Mouse (Mus musculus) urinary bladder, postnatal 36 days (tissue): ENCODE measurements around the gene Kansl1.
A peak's percentile ranks its signal among the peaks of the same experiment; 100 is the strongest.

Source experiments
- DNase-seq, 2 experiments: peaks; one replicate each; pipeline ENCODE4 v3.0.0; 2022; ENCODE audit warnings: low spot score in 2 of 2, mixed read lengths in 1 of 2

The Kansl1 gene

DNA sequence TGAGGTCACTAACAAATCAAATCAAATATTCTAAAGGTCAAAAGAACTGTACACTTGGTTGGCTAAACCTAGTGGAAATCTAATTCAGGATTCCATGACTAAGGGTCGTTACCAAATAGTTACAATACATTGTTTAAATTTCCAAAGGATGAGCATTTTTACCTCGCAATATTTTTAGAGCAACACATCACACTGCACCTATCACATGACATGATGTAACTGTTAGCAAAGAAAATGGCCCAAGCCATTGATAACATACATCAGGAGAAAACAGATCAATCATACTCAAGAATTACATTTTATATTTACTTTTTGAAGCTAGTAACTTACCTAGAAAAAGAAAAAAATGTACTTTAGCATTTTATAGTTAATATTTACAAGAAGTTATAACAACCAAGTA, 29.0 kb downstream of the Kansl1 start:
- no peak for DNase-seq

DNA sequence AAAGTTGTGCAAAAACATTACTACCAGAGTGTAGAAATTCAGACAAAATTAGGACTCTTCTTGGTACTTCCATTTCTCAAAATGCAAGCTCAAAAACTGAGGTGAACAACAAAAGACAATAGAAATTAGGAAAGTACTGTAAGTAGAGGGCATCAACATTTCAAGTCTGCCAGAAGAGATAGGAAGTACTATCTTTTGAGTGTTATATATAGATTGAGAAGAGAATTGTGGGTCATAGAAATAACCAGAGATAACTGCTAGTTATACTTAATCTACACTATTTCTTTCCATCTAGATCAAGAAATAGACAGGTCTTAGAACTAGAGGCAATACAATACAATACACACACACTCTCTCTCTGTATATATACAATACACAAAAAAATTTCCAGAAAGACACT, 30.2 kb downstream of the Kansl1 start:
- DNase-seq: no peak

DNA sequence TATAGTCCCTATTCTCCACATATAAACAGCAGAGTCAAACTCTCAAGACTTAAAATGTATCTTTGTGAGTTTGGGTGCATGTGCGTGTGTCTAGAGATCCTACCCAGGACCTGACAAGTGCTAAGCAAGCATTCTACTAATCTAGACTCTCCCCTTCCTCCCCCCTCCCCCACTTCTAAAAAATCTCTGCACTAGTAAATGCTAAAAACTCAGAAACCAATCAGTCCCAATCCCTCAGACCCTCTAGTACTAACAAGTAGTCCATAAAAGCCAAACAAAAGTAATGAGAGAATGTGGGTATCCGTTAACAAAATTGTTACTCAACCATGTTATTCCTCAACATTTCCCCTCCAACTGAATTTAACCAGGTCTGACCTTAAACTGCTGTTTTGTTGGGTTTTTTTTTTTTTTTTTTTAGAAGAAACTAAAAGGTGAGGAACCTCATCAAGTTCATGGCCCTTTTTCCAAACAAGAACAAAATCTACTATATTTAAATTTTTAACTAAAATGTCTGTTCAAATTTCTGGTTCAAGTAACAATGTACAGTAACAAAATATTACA, 32.2 kb downstream of the Kansl1 start:
- no peak for DNase-seq

DNA sequence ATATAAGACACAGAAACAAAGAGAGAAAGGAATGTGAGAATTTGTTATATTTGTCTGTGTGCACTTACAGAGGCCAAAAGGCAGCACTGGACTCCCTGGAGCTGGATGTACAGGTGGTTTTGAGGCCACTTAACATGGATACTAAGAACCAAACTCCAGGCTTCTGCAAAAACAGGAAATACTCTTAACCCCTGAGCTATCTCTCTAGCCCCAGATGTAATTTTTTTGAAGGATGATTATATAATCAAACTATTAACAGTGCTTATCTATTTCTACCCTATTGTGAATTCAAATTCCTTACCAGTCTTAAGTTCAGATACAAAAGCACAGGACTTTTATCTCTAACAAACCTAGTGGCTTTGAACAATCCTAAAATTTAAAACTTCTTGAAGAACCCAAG, 32.9 kb downstream of the Kansl1 start:
- no peak for DNase-seq

DNA sequence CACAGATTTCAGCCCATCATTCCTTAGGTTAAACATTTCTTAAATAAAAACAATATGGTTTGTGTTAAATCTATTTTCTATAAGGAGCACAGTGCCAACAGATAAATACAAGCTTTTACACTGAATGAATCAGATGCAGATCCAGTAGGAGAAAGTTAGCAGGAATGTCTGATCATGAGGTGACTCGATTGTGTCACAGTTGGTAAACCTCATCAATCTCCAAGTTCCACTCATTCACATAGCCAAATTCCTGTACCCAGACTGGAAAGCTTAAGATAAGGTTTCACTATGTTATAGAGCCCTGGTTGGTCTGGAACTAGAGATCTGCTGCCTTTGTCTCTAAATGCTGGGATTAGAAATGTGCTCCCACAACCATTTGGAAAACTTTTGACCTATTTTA, 33.5 kb downstream of the Kansl1 start:
- DNase-seq: no peak

DNA sequence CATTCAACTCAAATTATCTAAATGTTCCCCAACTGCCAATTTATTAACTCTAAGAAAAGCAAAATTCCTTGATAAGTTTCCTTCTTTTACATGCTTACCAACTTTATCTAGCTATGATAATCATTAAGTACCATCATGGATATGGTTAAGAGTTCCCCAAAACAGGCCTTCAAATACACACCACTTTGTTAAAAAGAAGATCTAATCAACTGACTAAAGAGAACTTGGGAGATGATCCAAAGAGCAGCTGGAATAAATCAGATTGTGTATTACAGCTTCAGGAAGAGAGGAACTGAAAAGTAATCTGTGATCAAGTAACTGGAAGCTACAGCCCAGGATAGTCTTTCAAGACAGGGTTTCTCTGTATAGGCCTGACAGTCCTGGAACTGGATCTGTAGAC, 36.4 kb downstream of the Kansl1 start:
- DNase-seq: no peak

DNA sequence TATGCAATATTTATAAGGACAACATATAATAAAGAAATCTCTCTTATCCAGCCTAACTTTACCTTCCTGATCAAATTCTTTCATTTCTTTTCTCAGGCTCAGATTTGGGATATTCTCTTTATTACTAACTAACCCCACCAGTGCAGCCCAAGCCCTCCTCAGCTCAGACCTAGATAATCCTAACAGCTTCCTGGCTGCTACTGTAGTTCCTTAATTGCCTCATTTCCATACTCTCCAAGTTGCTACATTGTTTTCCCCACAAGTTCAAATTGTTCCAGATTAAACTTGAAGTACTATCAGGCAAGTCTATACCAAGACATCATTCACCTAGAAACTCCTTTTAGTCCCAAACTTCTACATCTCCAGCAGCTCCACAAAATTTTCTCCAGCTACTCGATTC, 36.9 kb downstream of the Kansl1 start:
- no peak for DNase-seq

DNA sequence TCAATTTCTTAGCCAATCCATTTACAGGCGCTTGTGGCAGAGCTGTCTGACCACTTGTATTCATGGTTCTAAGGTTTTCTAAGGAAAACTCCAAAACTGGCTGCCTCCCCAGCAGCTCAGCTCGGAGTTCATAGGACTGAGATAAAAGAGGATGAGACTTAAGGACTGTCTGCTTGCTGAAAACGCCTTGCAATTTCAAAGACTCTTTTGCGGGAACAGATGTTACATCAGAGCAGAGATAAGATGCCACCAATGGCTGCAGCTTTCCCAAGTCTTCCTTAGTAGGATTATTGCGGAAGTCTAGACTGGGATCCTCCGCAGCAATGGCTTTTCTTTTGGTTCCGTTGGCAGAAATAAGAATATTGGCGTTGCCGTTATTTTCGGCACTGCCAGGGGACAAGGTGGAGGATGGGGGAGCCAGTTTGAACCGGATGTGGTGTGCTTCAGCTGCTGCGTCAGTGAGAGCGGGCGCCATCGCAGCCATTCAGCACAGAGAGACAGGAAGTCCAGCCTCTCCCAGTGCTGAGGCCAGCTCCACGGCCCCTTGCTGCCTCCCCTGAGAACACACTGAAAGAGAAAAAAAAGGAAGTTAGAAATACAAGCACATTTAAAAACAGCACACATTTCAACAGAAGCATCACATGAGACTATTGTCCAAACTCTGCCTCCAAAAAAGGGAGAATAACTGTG, 43.8 kb downstream of the Kansl1 start:
- peak in 1 of 2 experiments; percentile 28 for DNase-seq

DNA sequence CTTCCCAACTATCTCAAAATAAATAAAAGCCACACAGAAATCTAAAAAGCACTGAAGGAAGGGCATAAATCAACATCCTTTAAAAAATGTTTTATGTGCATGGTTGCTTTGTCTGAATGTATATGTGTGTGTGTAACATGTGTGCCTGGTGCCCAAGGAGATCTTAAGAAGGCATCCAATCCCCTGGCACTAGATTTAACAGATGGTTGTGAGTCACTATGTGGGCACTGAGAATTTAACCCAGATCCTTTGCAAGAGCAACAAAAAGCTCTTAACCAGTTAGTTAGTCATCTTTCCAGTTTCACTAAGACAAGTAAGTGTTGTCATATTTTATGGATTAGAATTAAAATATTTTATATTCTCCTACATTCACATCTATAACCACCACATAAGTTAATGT, 56.4 kb downstream of the Kansl1 start:
- no peak for DNase-seq

DNA sequence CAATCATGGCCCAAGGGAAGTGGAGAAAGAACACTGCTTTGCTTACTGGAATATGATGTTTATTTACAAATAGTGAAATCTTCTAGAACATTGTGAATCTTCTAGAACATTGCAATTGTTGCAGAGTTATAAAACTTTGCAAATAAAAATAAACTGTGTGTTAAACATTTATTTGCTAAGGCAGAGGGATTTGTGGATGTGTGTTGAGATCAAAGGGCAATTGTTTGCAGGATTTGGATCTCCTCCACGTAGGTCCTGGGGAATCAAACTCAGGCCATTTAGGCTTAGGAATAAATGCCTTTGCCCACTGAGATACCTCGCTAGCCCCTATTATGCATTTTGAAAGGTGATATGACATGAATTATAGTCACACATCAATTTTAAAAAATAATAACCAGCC, 61.3 kb downstream of the Kansl1 start:
- no peak for DNase-seq

DNA sequence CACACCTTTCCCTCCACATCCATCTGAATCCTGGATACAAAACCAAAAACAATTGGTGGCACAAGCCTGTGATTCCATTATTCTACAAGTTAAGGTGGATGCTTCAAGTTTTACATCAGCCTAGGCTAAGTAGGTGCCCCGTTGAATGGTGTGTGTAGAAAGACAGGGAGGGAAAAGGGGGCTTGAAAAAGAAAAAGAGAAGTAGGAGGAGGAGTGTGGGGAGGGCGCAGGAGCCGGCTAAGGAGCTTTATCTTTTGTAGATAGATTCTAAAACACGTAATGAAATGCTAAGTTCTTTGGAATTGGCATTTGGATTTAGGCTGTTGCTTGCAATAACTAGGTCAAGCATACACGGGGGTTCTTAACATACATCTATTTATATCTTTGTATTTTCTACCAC, 67.7 kb downstream of the Kansl1 start:
- DNase-seq: no peak

DNA sequence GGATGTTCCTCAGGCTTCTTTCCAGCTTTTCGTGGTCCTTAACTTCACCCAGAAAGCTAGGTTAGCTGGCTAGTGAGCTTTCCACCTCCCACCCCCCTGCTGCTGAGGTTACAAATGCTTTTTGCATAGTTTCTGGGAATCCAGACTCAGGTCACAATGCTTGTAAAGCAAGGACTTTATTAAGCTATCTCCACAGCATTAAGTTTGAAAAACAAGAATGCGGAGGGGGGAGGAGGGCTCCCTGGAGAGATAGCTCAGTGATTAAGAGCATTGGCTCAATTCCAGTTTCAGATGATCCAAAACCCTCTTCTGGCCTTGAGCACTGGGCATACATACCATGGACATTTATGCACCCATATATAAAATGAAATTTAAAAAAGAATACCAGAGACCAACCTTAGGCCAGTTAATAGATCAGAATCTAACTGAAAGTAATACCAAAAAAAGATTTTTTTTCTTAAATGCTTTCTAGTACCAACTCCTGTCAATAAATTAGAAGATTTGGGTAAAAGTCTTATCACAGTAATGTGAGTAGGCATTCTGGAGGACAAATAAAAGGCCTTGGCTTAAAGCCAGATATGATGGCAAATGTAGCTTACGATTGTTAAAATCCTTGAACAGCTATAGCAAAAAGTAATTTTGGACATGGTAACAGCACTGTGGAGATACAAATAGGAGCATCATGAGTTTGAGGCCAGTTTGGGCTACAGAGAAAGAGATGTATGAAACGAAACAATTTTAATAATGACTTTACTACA, 69.0 kb downstream of the Kansl1 start:
- peak in 1 of 2 experiments; percentile 4 for DNase-seq

DNA sequence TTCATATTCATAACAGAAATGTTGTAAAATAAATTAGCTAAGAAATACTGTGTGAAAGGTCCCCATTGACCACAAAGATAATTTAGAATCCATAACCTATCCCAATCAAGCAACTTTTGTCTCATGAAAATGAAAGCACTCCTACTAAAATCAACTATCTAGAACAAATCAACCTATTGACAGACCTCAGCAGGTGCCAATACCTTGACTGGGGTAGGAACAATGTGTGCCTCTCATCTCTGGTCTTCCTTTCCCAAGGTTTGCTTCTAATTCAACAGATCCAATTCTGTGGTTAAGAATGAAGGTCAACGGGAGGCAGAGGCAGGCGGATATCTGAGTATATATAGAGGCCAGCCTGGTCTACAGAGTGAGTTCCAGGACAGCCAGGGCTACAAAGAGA, 73.0 kb downstream of the Kansl1 start:
- no peak for DNase-seq

DNA sequence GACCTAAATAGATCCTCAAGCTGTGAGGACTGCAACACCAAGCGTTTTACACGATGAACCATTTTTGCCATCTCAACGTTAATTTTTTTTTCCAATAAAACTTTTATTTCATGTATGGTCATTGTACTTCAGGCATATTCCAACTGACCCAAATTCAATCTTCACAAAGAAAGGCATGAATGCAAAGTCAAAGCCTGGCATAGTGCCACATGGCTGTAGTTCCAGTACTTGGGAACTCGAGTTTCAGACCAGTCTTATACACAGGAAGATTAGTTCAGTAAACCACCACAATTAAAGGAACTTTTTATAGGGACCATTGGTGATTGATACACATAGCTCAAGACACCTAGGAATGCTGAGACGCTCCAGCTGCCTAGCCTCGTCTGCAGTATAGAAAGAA, 75.5 kb downstream of the Kansl1 start:
- no peak for DNase-seq

DNA sequence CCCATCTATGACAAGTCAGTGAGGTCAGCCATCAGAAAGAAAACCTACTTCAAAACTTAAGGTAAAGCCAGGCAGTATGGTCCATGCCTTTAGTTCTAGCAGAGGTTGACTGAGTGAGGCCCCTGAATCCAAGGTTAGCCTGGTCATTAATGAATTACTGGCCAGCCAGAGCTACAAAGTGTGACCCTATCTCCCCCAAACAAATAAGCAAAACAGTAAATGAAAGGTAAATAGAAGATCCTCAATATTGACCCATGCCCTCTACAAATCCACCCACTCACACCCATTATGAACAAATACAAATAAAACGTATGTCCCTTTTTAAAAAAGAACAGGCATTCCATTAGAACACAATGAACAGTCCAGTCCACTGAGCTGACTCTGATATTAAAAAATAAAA, 76.5 kb downstream of the Kansl1 start:
- no peak for DNase-seq

DNA sequence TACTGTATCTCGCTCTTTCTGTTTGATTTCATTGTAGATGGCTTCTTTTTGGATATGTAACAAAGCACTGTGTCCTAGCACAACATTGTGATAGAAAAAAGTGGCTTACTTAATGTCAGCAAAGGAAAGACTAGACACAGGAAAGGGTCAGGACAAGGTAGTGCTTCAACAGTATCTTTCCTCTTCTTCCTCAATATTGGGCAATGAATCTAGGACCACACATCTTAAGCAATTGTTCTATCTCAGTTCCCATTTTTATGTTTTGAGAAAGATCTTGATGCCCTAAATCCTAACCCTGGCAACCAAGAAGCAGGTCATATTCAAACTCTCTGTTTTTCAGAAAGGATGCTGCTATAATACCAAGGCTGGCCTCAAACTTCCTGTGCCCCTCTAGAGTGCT, 81.4 kb downstream of the Kansl1 start:
- DNase-seq: no peak

DNA sequence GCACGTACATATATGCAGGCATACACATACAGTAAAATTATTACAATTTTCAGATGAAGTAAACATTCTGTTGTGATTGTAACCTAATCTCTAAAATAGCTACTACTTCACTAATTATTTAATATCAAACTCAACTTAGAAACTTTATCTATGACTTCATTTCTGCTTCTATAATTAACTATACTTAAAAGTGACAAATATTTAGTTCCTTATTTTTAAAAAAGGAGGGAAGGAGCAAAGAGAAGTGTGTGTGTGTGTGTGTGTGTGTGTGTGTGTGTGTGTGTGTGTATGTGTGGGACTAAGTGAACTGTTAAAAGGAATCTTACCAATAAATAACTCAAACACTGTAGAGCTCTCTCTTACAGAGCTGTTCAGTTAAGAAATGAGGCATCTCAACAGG, 82.1 kb downstream of the Kansl1 start:
- no peak for DNase-seq

DNA sequence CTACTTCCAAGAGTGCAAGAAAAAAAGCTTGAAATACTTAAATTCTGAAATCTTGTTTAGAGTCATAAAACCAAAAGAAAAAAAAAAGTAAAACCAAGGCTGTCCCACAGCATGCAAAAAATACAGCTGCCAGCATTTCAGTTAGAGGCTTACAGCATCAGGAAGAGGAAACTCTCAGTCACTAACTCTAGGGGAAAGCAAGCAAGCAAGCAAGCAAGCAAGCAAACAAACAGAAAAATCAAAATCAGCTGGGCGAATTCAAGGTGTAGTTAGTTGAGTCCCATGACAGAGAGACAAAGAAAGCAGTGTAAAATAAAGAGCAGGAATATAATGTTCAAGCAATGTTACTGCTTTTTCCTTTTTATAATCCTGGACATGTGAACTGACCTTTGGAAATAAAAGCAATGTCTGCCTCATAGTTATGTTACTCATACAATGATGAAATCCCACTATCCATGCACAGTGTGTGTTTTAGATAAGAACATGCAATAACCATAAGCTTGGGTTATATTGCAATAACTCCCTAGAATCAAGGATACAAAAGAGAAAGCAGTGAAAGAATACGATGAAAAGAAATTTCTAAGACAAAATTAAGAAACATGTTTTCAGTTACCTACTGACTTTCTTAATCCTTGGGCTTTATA, 85.4 kb downstream of the Kansl1 start:
- DNase-seq: no peak

DNA sequence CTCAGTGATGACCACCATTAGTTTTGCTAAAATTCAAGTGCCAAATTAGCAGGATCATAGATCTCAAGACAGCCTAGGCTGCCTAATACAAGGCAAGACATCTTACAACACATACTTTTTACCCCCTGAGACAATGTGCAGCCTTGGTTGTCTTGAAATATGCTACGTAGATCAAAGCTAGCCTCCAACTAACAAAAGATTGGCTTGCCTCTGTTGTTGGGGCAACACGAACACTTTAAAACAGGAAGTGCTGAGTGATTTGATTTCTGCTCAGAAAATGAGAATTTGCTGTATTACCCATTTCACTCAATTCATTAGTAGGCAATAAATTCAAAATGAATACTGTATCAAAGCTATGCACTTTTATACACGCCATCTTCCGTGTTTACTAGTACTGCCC, 86.8 kb downstream of the Kansl1 start:
- DNase-seq: no peak

DNA sequence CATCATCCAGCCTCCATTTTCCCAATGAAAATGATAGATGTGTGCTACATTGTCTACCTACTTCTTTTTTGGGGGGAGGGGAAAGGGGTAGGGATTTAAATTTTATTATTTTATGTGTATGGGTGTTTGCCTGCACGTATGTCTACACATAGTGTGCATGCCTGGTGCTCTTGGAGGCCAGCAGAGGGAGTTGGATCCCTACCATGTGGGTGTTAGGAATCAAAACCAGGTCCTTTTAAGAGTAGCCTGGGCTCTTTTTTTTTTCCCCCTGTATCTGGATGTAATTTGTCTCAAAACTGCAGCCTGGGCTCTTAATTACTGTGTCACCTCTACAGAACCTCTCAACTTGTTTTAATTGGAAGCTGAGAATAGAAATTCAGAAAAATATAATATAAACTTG, 89.0 kb downstream of the Kansl1 start:
- no peak for DNase-seq

DNA sequence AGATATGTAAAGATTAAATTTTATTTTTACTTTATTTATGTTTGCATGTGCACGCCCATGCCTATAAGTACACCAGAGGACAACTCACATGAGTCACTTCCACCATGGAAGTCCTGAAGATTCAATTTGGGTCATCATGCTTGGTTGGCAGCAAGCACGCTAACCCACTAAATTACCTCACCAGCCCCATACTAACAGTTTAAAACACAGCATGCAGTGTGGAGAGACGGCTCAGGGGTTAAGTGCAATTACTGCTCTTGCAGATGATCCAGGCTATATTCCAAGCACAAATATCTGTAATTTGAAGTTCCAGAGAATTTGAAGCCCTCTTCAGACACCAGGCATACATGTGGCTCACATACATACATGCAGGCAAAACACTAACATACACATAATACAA, 92.4 kb downstream of the Kansl1 start:
- DNase-seq: no peak

DNA sequence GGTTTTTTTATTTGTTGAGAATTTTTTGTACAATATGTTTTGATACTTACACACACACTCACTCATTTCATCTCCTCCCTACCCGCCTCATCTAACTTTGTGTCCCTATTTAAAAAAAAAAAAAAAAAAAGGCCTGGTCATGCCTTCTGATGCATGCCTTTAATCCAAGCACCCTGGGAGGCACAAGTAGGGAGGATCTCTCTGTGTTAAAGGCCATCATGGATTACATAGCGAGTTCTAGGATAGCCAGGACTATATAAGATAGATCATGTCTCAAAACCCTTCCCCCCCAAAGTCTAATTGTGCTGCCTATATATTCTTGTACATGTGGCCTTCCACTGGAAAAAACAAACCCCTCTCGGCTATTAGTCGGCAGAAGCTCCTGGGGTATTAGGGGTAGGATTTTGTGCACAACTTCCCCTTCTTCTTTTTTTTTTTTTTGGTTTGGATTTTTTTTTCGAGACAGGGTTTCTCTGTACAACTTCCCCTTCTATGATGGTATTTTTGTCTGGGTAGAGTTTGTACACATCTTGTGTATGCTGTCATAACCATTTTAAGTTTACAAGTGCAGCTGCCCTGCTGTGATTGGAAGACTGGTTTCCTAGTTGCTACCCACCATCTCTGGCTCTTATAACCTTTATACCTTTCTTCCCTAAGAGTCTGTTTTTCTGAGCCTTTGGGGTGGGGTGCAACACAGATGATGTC, 101.0 kb downstream of the Kansl1 start:
- DNase-seq: no peak
